Mouse (Mus musculus) liver, embryonic 15.5 days (tissue): ENCODE measurements around the gene Scfd2. TPM values are rescaled to one million over a fixed set of nuclear protein-coding genes. Genes with fewer than 3 reads are reported as not detected.

ENCODE experiments used
- ATAC-seq: fragments of 200-750 bp; cut with Nextera tagmentation; 2 replicates; pipeline ENCODE4 v1.8.0; 2017; ENCODE audit warnings: moderate number of reproducible peaks, mild to moderate bottlenecking, moderate library complexity; ENCODE audit not compliant: insufficient read depth
- H3K27ac ChIP-seq: fragments of 300-500 bp; sonication (generic); replicated peaks from 2 replicates; pipeline ENCODE4 v1.5.1; 2015; ENCODE audit warnings: mild to moderate bottlenecking, inconsistent platforms
- H3K27me3 ChIP-seq: fragments of 300-500 bp; sonication (generic); 2 replicates; pipeline ENCODE4 v1.6.1; 2015; ENCODE audit warnings: mild to moderate bottlenecking, inconsistent platforms
- H3K36me3 ChIP-seq: fragments of 300-500 bp; sonication (generic); replicated peaks from 2 replicates; pipeline ENCODE4 v1.6.1; 2015; ENCODE audit warnings: moderate library complexity, mild to moderate bottlenecking, inconsistent platforms
- H3K4me1 ChIP-seq: fragments of 300-500 bp; sonication (generic); replicated peaks from 2 replicates; pipeline ENCODE4 v1.6.1; 2015; ENCODE audit warnings: inconsistent platforms
- H3K4me2 ChIP-seq: fragments of 300-500 bp; sonication (generic); 2 replicates; pipeline ENCODE4 v1.6.1; 2015; ENCODE audit warnings: moderate library complexity, mild to moderate bottlenecking, inconsistent platforms
- H3K4me3 ChIP-seq: fragments of 300-500 bp; sonication (generic); replicated peaks from 2 replicates; pipeline ENCODE4 v1.5.1; 2015; ENCODE audit warnings: mild to moderate bottlenecking, inconsistent platforms
- H3K9ac ChIP-seq: fragments of 300-500 bp; sonication (generic); 2 replicates; pipeline ENCODE4 v1.6.1; 2015; ENCODE audit warnings: moderate library complexity, mild to moderate bottlenecking, inconsistent platforms
- H3K9me3 ChIP-seq: fragments of 300-500 bp; sonication (generic); replicated peaks from 2 replicates; pipeline ENCODE4 v1.6.1; 2016; ENCODE audit warnings: inconsistent platforms
- WGBS: fragments of 180-500 bp; shearing (Covaris S2); methylation state at CpG from one replicate; pipeline ENCODE4 v1.1.7; 2015; ENCODE audit warnings: mixed read lengths; ENCODE audit not compliant: insufficient replicate concordance; 5-methylcytosine and 5-hydroxymethylcytosine counted together
- polyA plus RNA-seq: library from polyadenylated mRNA; unstranded; fragments of >200 nt; fragmentation: Nextera tagmentation; extraction: Ambion mirVana; gene quantifications from 2 replicates; pipeline ENCODE4 v1.2.1, GENCODE M21; 2015

Scfd2 gene
- polyA plus RNA-seq, 1 experiment from 2014 or later, result 9.8 TPM

DNA sequence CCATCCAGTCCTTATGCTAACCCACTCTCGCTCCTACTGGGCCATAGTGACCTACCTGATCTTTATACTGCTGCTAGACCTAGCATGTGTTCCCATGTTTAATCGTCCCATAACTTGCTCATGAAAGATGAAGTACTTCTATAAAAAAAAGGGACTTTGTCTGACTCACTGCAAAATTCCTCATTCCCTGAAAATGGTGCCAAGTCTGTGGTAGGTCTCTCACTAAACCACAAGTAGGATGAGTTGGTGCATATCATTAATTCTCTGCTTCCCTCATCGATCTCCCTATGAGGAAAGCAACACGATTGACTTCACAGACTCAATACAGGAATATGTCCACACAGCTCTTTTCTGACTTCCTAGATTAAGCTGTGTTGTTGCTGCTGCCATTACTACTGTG lies 46.9 kb downstream of the Scfd2 start:
- no peaks in the 10 kb centered on the region for H3K36me3 ChIP-seq
- no peaks in the 10 kb centered on the region for H3K4me1 ChIP-seq
- no peak overlapping the region for H3K27ac ChIP-seq
- no peaks in the 10 kb centered on the region for H3K27me3 ChIP-seq
- H3K4me3 ChIP-seq, result no peak overlapping the region
- 67% methylated on average over 4 of the region's 4 CpGs for WGBS
- no peak overlapping the region for H3K4me2 ChIP-seq
- no peak for ATAC-seq
- no peaks in the 10 kb centered on the region for H3K9me3 ChIP-seq
- H3K9ac ChIP-seq, result no peak overlapping the region

DNA sequence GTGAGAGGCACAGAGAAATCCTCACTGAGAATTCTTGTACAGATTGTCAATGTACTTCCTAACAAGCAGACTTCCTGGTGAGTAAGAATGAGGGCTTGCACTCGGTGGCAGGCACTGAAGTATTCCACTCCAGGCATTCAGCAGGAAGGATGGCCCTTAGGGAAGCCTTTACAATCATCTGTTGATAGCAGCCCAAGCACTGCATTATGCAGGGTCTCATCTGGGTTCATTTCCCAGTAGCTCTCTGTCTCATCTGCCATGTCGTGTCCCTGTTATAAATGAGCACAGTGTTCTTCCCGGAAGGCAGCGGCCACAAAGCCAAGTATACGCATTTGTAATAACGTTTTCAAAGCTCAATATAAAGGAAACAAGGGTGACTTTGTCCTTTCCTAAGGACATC lies 48.9 kb downstream of the Scfd2 start:
- Histone ChIP-seq H3K4me2 (no peak overlapping the region), H3K36me3 (no peaks in the 10 kb centered on the region), H3K9ac (no peak overlapping the region), H3K27me3 (no peaks in the 10 kb centered on the region), H3K9me3 (no peaks in the 10 kb centered on the region), H3K4me3 (no peak overlapping the region), H3K4me1 (no peaks in the 10 kb centered on the region), H3K27ac (no peak overlapping the region)
- WGBS, result 62% methylated on average over 6 of the region's 6 CpGs
- no peak for ATAC-seq

DNA sequence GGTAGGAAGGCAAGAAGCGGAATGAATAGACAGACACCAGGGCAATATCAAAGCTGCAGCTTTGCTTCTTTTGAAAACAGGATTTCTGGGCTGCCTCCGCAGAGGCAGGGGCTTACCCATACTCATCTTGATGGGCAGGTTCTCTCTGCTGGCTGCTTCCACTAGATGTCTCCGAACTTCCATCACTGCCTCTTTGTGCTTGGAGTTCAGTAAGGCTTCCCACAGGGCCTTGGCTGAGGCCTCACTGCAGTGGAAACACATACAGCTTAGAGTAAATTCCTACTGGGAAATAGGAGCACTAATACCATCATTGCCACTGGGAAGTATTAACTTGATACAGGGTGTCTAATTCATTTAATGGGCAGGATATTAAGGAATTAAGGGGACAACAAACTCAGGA lies 49.5 kb downstream of the Scfd2 start:
- Histone ChIP-seq H3K4me1 (no peaks in the 10 kb centered on the region), H3K27ac (no peak overlapping the region), H3K36me3 (no peaks in the 10 kb centered on the region), H3K9ac (no peak overlapping the region), H3K27me3 (no peaks in the 10 kb centered on the region), H3K4me3 (no peak overlapping the region), H3K4me2 (no peak overlapping the region), H3K9me3 (no peaks in the 10 kb centered on the region)
- no peak for ATAC-seq
- 75% methylated on average over 3 of the region's 3 CpGs for WGBS

DNA sequence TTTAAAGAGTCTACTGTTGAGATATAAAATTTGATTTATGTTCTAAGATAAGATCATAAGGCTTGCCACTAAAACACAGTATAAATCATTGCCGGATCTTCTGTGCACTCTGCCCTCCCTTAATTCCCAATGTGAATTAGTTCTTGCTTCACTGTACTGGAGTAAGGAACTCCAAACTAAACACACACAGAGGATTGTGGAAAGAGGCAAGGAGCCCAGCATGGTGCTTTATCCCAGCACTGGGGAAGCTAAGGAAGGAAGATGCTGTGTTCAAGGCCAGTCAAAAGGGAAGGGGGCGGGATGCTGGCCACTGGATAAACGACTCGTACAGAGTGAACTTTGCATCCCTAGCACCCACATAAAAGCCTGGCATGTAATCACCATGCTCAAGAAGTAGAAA lies 51.1 kb downstream of the Scfd2 start:
- no peak overlapping the region for H3K4me2 ChIP-seq
- 75% methylated on average over 4 of the region's 4 CpGs for WGBS
- H3K27me3 ChIP-seq, result no peaks in the 10 kb centered on the region
- no peaks in the 10 kb centered on the region for H3K9me3 ChIP-seq
- ATAC-seq, result no peak
- no peaks in the 10 kb centered on the region for H3K4me1 ChIP-seq
- H3K4me3 ChIP-seq, result no peak overlapping the region
- no peak overlapping the region for H3K27ac ChIP-seq
- H3K9ac ChIP-seq, result no peak overlapping the region
- H3K36me3 ChIP-seq, result no peaks in the 10 kb centered on the region

DNA sequence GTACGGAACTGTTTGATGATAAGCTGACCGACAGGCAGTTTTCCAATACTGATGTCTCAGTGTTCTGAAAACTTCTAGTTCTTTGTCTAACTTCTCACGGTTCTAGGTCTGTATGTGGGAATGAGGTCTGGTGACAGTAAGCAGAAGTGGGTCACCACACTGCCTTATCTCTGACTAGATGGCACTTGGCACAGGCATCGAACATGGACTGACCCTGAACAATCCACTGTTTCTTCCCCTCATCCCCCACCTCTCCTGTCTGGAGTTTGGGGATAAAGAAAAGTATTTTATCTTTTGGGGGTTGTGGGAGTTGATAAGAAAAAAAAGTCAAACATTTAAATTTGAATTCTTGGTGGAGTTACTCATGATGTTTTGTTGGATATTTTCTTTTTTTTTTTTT lies 51.6 kb downstream of the Scfd2 start:
- WGBS, result 34% methylated on average over 4 of the region's 4 CpGs
- H3K4me1 ChIP-seq, result no peaks in the 10 kb centered on the region
- no peak for ATAC-seq
- H3K27ac ChIP-seq, result no peak overlapping the region
- H3K9ac ChIP-seq, result no peak overlapping the region
- no peaks in the 10 kb centered on the region for H3K36me3 ChIP-seq
- no peaks in the 10 kb centered on the region for H3K9me3 ChIP-seq
- H3K27me3 ChIP-seq, result no peaks in the 10 kb centered on the region
- no peak overlapping the region for H3K4me2 ChIP-seq
- H3K4me3 ChIP-seq, result no peak overlapping the region

DNA sequence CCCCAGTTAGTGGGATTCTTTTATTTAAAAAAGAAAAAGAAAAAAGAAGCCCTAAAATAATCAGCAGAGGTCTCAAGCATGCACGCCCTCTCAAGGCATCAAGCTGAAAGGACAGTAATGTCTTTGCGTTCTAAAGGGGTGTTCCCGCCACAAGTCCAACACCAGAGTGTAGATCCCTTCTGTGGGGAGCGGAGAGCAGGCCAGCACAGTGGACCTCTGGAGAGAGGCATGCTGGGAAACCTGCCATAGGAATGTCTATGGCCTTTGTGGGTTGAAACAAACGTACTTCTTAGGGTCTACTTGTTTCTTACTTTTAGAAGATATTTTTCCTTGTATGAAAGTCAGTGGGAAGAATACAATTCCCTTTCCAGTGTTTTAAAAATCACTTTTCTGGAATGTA lies 52.4 kb downstream of the Scfd2 start:
- Histone ChIP-seq H3K36me3 (no peaks in the 10 kb centered on the region), H3K9me3 (no peaks in the 10 kb centered on the region), H3K4me2 (no peak overlapping the region), H3K4me3 (no peak overlapping the region), H3K27me3 (no peaks in the 10 kb centered on the region), H3K27ac (no peak overlapping the region), H3K9ac (no peak overlapping the region), H3K4me1 (no peaks in the 10 kb centered on the region)
- ATAC-seq, result no peak
- 68% methylated on average over 5 of the region's 5 CpGs for WGBS

DNA sequence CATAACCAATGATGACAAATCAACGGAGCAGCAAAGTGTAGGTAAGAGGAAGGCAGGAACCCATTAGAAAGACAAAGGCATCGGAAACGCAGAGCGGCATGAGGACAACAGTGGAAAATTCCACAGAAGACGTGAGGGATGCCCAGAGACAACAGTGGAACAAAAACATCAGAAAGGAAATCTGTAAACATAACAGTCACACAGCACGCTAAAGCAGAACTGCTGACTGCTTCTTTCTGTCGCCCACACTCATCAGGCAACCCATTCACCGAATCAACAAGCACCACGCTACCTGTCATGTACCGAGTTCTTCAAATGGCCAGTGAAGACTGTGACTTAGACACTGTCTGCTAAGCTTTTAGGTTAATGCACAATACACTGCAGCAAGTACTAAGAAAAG lies 55.0 kb downstream of the Scfd2 start:
- no peaks in the 10 kb centered on the region for H3K27me3 ChIP-seq
- H3K4me3 ChIP-seq, result no peak overlapping the region
- no peak overlapping the region for H3K4me2 ChIP-seq
- no peaks in the 10 kb centered on the region for H3K36me3 ChIP-seq
- H3K9me3 ChIP-seq, result no peaks in the 10 kb centered on the region
- 66% methylated on average over 10 of the region's 10 CpGs for WGBS
- ATAC-seq, result no peak
- H3K4me1 ChIP-seq, result no peaks in the 10 kb centered on the region
- no peak overlapping the region for H3K9ac ChIP-seq
- H3K27ac ChIP-seq, result no peak overlapping the region

DNA sequence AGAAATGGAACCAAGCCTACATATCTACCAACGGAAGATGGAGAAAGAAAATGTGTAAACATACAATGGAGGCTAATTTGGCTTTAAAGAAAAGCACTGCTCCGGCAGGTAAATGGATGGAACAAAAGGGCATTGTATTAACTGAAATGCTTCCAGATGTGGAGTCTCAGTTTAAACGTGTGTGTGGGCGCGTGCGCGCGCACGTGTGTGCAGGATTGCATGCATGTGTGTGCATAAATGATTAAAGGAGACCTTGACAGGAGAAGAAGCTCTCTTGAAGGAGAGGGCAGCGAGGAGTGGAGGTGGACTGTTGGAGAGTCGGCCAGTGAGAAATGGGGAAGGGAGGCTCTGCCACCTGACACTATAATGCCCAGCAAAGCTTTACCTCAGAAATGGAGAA lies 58.4 kb downstream of the Scfd2 start:
- no peaks in the 10 kb centered on the region for H3K27me3 ChIP-seq
- no peak overlapping the region for H3K27ac ChIP-seq
- no peaks in the 10 kb centered on the region for H3K4me1 ChIP-seq
- H3K9ac ChIP-seq, result no peak overlapping the region
- no peaks in the 10 kb centered on the region for H3K9me3 ChIP-seq
- 88% methylated on average over 11 of the region's 11 CpGs for WGBS
- no peak overlapping the region for H3K4me2 ChIP-seq
- no peak overlapping the region for H3K4me3 ChIP-seq
- ATAC-seq, result no peak
- no peaks in the 10 kb centered on the region for H3K36me3 ChIP-seq

DNA sequence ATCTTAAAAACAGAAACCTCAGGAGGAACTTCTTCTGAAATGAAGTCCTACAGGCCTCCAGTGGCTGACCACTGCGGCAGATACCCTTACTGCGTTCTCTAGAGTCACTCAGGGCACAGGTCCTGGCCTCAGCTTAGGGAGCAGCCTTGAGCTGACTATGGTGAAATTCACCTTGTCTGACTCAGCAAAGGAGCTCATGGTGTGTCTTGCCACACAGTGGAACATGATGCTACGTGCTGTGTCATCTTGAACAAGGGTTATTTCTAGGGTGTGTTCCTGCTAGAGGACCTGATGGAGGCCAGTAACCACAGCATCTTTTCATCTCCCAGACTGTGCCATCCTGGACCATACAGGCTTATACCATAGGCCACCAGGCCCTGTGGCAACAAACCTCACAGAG lies 60.7 kb downstream of the Scfd2 start:
- Histone ChIP-seq H3K4me1 (no peaks in the 10 kb centered on the region), H3K27me3 (no peaks in the 10 kb centered on the region), H3K9ac (no peak overlapping the region), H3K4me2 (no peak overlapping the region), H3K4me3 (no peak overlapping the region), H3K27ac (no peak overlapping the region), H3K9me3 (no peaks in the 10 kb centered on the region), H3K36me3 (no peaks in the 10 kb centered on the region)
- WGBS, result 72% methylated on average over 3 of the region's 3 CpGs
- no peak for ATAC-seq

DNA sequence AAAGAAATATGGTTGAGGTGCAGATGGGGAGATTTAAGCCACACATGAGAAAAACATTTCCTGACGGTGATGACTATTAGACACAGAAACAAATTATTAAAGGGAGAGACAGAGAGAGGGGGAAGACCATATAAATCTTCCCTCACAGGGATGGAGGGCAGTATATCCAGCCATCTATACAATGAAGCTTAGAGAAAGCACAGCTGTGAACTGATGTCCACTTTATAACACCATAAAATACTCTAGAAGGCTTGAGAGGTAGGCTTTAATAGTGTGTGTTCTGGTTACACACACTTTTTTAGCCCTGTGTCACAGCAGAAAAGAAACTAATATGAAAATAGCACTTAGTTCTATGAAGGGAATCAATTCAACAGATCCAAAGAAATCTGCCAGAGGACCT lies 61.9 kb downstream of the Scfd2 start:
- Histone ChIP-seq H3K4me1 (no peaks in the 10 kb centered on the region), H3K9me3 (no peaks in the 10 kb centered on the region), H3K27ac (no peak overlapping the region), H3K36me3 (no peaks in the 10 kb centered on the region), H3K27me3 (no peaks in the 10 kb centered on the region), H3K9ac (no peak overlapping the region), H3K4me2 (no peak overlapping the region), H3K4me3 (no peak overlapping the region)
- WGBS, result 55% methylated on average over 1 of the region's 1 CpGs
- ATAC-seq, result no peak

DNA sequence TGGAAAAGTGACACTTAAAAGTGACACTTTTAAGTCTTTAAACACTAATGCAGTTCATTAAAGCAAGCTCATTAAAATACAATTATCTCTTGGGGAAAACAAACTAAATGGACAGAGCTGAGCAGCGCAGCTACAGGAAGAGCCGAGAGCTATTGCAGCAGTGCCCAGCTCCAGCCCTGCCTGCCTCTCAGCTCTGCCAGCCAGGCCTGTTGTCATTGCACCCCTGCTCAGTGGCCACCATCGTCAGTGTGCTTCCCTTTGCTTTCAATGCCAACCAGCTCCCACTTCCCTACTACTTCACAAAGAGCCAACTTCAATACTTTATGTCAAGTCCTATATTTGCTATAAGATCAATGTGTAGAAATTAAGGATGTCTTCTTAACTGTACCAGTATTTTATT lies 63.8 kb downstream of the Scfd2 start:
- H3K36me3 ChIP-seq, result no peaks in the 10 kb centered on the region
- H3K4me2 ChIP-seq, result no peak overlapping the region
- no peak overlapping the region for H3K27ac ChIP-seq
- no peaks in the 10 kb centered on the region for H3K4me1 ChIP-seq
- 69% methylated on average over 3 of the region's 3 CpGs for WGBS
- H3K9ac ChIP-seq, result no peak overlapping the region
- no peak overlapping the region for H3K4me3 ChIP-seq
- no peaks in the 10 kb centered on the region for H3K27me3 ChIP-seq
- H3K9me3 ChIP-seq, result no peaks in the 10 kb centered on the region
- ATAC-seq, result no peak

DNA sequence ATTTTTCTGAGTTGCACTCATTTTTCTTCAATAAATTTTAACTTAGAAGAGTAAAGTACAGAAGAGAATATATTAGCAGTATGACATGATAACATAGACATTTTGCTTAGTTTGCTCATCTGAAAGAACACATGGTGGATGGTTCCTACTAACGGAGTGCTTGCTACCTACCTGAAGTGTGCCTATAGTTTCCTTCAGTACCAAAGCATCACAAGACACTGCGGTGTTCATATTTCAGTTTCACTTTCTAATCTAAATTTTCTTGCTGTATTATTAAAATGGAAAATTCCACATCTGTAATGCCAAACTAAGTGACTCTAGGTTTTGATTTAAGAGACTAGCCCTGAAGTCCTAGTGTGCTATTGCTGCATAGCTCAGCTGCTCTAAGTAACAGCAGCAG lies 74.8 kb downstream of the Scfd2 start:
- WGBS, result 82% methylated on average over 2 of the region's 2 CpGs
- no peak overlapping the region for H3K27ac ChIP-seq

More for the DNA sequence above, 74.8 kb downstream of the Scfd2 start:
- Histone ChIP-seq H3K4me3 (no peak overlapping the region), H3K27me3 (no peaks in the 10 kb centered on the region), H3K4me2 (no peak overlapping the region), H3K9me3 (no peaks in the 10 kb centered on the region), H3K36me3 (no peaks in the 10 kb centered on the region), H3K9ac (no peak overlapping the region), H3K4me1 (no peaks in the 10 kb centered on the region)
- no peak for ATAC-seq
